Mouse (Mus musculus): ENCODE results near the gene Senp6.
"Not testable (repeated sequence)": the region's sequence is repeated elsewhere in the genome, so short reads cannot be mapped to it uniquely, and the experiment has no call there.

The Senp6 gene

GRCm38 (mm10) chr9:80066367-80067220 lies at the start of gene Senp6:
Gene Senp6, plus strand, starts transcription at chr9:80066903.
- peak; percentile 54 for DNase-seq (ENCODE audit: low spot score)

GRCm38 (mm10) chr9:80020429-80020828 lies 46.3 kb upstream of the Senp6 start:
- DNase-seq (ENCODE audit: low spot score): no peak

DNA sequence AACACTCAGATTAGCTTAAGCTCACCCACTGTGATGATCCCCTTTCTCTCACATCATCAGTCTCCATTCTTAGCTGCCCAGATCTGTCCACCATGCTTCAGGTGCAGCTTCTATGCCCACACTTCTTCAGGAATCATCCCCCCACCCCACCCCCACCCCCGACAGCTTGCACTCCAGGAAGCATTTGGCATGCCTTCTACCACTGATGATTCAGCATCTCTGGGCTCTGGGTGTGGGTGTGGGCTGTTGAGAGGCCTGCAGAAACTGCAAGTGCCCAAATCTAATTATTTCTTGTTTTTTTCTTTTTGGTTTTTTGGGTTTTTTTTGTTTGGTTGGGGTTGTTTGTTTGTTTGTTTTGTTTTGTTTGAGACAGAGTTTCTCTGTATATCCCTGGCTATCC lies 45.1 kb upstream of the Senp6 start:
- DNase-seq (ENCODE audit: low spot score): no peak

GRCm38 (mm10) chr9:80022821-80023220 lies 43.9 kb upstream of the Senp6 start:
- DNase-seq (ENCODE audit: low spot score): no peak

GRCm38 (mm10) chr9:80025347-80025746 lies 41.4 kb upstream of the Senp6 start:
- not testable (repeated sequence) for DNase-seq (ENCODE audit: low spot score)

DNA sequence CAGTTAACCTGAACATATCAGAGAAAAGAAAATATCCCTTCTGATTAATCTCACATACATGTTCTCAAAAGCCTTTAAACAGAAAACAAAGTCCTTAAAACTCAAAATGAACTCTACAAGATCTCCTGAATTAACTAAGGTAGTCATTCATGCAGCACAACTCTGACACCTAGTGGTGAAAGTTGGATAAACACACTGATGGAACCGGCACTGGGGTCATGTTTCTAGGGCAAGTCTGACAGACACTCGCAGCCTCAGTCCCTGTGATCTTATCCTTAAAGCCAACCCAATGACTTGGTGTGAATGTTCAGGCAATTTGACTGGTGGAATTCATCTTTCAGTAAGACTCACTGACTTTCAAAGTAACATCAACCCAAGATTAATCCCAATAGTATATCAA lies 40.7 kb upstream of the Senp6 start:
- DNase-seq (ENCODE audit: low spot score): peak; percentile 57

DNA sequence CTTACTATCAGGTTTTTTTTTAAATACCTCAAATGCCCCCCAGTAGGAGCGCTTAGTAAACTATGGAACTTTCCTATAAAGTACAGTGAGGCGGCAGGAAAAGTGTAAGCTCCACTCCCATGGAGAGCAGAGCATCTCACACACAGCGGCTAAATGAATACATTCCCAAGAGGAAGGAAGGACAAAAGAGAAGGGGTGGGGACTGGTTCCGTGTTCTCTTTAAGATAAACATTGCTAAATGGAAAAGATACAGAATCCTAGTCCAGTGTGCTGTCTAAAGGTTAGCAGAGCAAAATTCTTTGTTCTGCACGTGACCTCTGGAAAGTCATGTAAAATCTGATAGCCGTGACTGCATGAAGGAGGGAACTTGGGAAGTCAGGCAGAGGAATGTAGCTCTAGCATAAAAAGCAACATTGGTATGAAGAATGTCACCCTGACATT lies 40.1 kb upstream of the Senp6 start:
- no peak for DNase-seq (ENCODE audit: low spot score)

GRCm38 (mm10) chr9:80037262-80037996 lies 29.3 kb upstream of the Senp6 start:
- DNase-seq (ENCODE audit: low spot score): no peak

GRCm38 (mm10) chr9:80037997-80038383 lies 28.7 kb upstream of the Senp6 start:
- no peak for DNase-seq (ENCODE audit: low spot score)

- DNase-seq (ENCODE audit: low spot score): no peak
These were observed 27.3 kb upstream of the Senp6 start for GRCm38 (mm10) chr9:80039296-80039815.

GRCm38 (mm10) chr9:80044301-80044700 lies 22.4 kb upstream of the Senp6 start:
- DNase-seq (ENCODE audit: low spot score): not testable (repeated sequence)

DNA sequence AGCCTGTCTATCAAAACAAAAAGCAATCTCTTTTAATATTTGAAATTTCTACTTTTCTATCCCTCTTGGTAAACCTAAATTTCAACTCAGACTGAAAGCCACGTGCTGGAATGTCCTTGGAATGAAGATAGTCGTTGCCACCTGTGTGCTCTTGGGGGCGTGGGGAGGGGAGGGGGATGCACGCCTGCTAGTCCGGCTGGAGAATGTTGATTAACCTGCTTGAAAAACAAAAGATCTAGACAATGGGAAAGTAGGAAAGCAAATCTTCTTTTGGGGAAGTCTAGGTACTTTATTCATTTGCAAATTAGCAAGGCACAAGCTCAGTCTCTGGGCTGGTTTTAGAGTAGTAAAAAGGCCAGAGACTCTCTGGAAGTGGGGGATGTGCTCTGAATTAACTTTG lies 17.4 kb upstream of the Senp6 start:
- DNase-seq (ENCODE audit: low spot score): not testable (repeated sequence)

DNA sequence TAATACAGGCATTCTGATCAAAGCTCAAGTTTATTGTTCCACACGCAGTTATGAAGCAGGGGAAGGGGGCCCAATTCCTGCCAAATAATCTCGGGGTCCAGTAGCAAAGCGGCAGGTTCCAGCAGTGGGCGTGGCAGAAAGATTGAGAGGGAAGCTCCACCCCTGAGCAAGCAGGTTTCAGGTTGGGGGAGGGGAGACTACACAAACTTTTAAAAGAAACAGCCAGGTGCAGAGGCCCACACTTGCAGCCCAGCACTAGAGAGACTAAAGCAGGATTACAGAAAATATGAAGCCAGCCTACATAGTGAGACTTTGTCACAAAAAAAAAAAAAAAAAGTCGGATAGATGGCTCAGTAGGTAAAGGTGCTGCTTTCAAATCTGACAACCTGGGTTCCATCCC lies 13.8 kb upstream of the Senp6 start:
- DNase-seq (ENCODE audit: low spot score): no peak

GRCm38 (mm10) chr9:80057690-80058089 lies 9.0 kb upstream of the Senp6 start:
- no peak for DNase-seq (ENCODE audit: low spot score)

DNA sequence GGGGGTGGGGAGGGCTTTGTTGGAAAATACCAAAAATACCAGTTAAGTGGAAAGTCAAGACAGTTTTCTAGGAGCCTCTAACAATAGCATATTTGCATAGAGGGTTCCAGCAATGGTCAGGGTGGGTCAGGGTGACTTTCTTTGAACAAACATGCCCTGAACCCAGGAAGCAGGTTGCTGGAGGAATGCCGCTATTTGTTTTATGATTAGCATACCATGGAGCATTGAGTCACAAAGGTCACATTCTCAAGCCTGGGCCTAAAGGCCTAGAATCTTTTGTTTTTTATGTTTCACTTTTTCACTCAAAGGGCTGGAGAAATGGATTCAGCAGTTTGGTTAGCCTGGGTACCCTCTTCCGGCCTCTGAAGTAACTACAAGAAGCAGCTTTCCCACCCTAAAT lies 1.2 kb upstream of the Senp6 start:
- DNase-seq (ENCODE audit: low spot score): not testable (repeated sequence)

DNA sequence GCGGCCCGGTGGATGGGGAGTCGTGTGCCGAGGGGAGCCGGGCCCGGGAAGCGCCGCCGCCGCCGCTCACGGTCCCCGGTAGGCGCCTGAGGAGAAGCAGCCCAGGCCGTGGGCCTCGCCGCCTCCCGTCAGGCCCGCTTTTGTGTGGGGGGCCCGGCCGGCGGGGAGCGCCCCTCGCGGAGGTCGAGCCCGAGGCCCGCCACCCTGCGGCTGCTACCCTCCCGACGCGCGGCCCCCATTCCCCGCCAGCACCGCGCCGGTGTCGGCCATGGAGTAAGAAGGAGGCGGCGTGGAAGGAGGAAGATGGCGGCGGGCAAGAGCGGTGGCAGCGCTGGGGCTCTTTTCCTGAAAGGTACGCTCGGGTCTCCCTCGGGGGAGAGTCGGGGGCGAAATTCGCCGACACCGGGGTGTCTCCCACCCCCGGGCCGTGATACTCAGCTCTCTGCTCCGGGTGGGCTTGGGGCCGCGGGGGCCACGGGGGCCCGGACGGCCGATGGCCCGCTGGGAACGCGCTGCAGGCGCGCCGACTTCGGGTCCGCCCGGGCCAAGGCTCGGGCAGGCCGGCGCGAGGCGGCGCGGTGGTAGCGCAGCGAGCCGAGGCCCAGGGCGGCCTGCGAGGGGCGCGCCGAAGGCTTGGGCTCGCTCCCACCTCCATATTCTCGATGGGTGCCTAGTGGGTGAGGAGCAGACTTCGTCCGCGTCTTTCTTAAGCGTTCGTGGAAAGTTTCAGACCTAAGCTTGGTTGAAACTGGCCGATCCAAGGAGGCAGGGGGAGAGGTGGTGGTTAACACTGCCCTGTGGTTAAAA lies 721 bp downstream of the Senp6 start:
- DNase-seq (ENCODE audit: low spot score): peak; percentile 71

- no peak for DNase-seq (ENCODE audit: low spot score)
These were observed 1.4 kb downstream of the Senp6 start for GRCm38 (mm10) chr9:80068028-80068515.

- DNase-seq (ENCODE audit: low spot score): no peak
These were observed 2.1 kb downstream of the Senp6 start for GRCm38 (mm10) chr9:80068735-80069315.

DNA sequence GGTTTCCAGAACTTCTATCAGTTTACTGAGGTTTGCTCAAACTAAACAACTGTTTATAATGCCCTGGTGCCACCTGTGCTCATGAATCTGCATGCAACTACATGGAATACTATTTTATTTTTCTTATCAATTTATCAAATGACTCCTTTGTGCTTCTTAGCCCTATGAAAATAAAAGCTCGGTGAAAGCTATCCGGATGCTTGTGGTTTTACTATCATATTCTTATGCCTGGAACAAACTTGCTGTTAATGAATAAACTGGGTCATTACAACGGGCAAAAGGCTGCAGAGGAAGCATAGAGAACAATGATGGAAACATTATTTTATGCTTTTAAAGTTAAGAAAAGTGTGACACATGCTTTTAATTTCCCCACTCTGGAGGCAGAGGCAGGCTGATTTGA lies 3.3 kb downstream of the Senp6 start:
- no peak for DNase-seq (ENCODE audit: low spot score)

DNA sequence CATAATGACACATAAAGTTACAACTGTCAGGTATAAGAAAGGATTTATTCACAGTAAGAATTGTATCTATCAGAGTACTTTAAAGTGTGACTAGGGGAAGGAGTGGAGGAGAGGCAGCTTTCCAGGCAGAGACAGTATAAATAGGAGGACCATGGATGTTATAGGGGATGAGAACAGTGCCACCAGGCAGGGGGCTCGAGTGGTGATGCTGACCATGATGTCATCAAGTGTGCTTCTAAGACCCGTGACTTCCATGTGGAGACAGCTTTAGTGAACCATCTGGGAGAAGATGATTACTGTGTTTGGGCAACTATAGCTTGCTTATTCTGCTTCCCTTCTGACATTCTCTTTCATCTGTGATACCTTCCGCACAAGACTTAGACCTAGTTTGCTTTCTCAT lies 4.9 kb downstream of the Senp6 start:
- no peak for DNase-seq (ENCODE audit: low spot score)

DNA sequence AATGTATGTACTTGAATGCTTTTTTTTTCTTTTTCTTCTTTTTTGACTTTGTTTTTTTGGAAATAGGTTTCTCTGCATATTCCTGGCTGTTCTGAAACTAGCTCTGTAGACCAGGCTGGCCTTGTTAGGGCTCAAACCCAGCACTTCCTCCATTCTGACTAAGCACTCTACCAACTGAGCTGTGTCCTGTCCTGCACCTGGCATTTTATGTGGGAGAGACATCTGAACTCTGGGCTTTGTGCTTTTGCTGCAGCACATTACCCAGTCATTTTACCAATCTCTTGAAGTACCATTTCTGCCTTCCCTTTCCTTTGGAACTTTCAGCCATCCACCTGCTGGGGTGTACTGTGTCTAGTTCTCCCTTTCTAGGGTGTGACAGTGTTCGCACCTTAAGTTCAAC lies 7.4 kb downstream of the Senp6 start:
- no peak for DNase-seq (ENCODE audit: low spot score)

- DNase-seq (ENCODE audit: low spot score): no peak
These were observed 8.2 kb downstream of the Senp6 start for GRCm38 (mm10) chr9:80074949-80075348.
